Mouse (Mus musculus) telencephalon, adult 2 months (tissue): ENCODE results near the gene Slc16a8.
"Not testable (repeated sequence)": the region's sequence is repeated elsewhere in the genome, so short reads cannot be mapped to it uniquely, and the experiment has no call there.

Experiments used
- DNase-seq: peaks from one replicate; pipeline ENCODE4 v3.0.0-alpha.2; 2011; ENCODE audit warnings: low read depth, low spot score

The Slc16a8 gene

DNA sequence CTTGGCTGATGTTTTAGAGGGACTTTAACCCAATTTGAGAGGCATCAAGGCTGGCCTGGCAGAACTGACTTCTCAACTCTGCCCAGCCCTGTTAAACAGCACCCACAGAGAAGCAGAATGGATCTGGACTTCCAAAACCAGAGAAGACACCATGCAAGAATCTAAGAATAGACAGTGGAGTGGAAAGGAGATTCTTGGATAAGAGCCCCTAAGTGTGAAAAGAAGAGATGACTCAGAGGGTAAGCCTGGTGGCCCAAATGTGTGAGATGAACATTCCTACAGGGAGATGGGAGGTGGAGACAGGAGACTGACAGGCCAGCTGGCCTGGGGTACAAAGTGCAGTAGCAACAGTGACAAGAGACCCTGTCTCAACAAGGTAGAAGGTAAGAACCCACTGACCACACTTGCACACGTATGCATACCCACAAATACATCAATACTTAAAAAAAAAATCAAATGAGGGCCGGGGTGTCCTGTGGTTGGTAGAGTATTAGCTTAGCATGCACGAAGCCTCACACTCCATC, 8.3 kb upstream of the Slc16a8 start:
- no peak for DNase-seq

- DNase-seq, result no peak
These were observed 7.8 kb upstream of the Slc16a8 start for GRCm38 (mm10) chr15:79262375-79262774.

DNA sequence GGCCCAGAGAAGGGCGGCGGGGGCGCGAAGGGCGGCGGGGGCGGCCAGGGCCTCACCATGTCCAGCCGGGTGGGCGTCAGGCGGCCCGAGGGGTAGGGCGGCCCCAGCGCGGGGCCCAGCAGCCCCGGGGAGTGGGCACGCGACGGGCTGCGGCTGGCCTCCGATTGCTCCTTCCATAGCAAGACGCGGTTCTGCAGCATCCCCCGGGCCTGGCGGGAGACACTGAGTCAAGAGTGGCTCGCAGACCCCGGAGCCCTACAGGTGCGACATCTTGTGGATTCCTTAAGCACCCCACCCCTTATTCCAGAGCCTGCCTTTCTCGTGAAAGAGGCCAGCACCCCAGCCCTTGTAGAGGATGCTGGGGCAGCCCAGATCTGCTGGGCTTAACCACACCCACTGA, 7.2 kb upstream of the Slc16a8 start:
- no peak for DNase-seq

GRCm38 (mm10) chr15:79261095-79261725, 6.6 kb upstream of the Slc16a8 start:
- no peak for DNase-seq

- no peak for DNase-seq
These were observed 4.0 kb upstream of the Slc16a8 start for GRCm38 (mm10) chr15:79258521-79258920.

DNA sequence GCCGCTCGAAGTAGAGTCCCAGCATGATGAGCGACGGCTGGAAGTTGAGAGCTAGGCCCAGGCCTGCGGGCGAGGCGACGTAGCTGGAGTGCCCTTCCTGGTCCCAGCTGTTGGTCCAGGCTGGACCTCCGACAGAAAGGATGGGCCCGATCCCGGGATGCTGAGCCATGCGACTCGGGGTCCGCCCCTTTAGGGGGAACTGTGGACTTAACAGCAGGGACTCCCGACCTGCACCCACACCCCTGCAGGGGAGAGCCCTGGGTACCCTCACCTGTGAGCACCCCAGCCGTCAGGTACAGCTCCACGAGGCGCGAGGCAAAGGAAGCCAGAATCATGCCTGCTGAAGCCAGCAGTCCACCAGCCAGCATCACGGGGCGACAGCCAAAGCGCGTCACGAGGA, 2.0 kb downstream of the Slc16a8 start:
- no peak for DNase-seq

DNA sequence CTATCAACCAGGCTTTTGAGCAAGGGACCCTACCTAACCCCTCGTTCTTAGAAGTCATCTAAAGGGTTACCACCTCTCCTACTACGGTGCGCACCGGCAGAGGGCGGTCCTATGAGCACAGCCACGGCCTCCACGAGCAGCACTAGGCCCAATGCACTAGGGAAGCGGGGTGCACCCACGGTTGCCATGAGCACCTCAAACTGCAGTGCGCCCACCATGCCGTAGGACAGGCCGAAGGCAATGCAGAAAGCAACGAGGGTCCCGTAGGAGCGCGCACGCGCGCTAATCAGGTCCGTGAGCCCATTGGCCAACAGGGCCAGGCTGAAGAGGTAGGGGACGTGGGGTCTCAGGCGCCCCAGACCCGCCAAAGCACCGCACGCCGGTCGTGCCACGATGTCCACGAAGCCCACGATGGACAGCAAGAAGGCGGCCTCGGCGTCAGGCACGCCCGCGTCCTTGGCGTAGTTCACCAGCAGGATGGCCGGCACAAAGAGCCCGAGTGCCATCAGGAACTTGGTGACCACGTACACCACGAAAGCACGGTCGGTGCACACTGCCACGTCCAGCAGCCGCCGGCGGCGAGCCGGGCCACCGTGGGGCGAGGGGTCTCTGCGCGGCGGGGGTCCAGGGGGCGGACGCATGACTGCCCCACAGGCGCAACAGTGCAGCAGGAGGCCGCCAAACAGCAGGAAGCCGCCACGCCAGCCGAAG, 2.6 kb downstream of the Slc16a8 start:
- no peak for DNase-seq

DNA sequence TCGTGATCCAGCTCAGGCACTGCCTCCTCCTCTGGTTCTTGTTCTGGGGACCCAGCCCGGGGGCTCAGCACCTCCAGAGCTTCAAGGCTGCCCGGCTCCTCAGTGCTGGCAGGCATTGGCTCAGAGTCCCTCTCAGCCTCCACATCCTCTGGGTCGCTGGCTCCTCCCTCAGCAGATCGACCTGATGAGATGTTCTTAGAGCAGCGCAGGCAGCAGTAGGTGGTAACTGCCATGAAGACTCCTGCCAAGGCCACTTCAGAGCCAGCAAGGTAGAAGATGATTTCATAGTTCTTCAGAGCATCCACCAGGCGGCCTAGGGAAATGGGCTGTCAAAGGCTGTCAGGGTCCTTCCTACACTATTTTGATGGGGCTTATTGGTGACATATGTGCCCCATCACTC, 3.4 kb downstream of the Slc16a8 start:
- DNase-seq, result no peak

DNA sequence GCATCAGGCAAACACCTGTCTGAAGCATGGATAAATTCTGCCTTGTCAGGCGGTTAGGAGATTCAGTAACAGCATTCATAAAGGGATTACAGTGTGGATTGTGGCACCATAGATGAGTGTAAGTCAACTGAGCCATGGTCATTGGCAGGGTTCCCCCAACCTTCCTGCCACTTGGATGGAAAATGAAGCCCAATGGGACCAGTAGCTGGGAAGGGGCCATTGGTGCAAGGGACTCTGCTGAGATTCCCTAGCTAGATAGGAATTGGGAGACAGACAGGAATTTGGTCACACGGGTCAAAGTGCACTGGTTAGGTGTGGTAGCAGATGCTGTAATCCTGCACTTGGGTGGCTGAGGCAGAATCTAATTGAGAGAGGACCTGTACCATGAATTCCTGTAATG, 4.3 kb downstream of the Slc16a8 start:
- DNase-seq, result no peak

- DNase-seq, result no peak
These were observed 9.2 kb downstream of the Slc16a8 start for GRCm38 (mm10) chr15:79245321-79245720.

- DNase-seq, result no peak
These were observed 10.3 kb downstream of the Slc16a8 start for GRCm38 (mm10) chr15:79244071-79244893.

DNA sequence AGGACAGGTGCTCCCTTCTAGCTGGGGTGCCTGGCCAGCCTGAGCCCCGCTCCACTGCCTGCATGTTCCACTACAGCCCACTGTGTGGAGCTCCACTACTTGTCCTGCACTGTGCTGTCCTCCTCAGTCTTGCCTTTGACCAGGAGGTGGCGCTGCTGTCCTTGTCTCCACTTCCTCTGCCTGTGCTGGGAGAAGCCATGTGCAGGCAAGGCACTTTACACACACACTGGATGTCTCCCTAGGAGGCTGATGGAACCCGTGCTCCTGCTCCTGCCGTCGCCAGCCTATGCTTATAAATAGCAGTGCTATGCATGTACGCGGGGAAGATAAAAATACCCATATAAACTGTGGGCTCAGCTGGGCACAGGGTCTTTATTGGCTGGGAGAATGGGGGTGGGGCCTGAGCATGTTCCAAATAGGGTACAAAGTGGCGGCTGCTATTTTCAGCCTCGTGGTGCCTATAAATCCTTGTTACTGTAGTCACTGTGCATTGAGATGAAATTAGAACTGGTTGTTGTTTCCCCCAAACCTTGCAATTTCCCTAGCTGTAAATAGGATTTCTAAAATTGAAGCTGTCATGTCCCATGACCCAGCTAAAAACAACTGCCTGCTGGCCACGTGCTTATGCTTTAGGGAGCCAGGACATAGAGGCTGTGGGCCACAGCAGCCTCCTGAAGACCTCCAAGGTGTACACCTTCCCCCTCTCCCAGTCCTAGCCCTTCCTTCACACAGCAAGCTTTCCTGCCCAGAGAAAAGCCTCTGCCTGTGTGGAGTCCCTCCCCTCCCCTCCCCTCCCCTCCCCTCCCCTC, 11.1 kb downstream of the Slc16a8 start:
- DNase-seq, result peak; percentile 98

GRCm38 (mm10) chr15:79242574-79243233, 11.9 kb downstream of the Slc16a8 start:
- no peak for DNase-seq

DNA sequence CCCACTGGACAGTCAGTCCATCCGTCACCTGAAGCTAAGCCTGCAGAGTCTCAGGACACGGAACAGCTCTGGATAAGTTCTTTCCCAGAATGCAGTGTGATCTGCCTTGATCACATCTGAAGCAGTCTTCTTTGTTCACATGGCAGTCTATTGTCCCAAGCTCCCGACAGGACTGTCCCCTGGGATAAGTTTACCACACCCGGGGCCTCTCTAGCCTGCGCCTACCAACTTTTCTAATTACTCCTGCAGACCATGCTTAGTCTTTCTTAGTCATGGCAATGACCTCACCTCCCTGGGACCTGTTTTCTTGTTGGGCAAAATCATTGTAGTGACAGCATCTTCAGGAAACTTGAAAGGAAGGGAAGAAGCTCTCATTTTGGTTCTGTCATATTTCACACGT, 16.5 kb downstream of the Slc16a8 start:
- no peak for DNase-seq

DNA sequence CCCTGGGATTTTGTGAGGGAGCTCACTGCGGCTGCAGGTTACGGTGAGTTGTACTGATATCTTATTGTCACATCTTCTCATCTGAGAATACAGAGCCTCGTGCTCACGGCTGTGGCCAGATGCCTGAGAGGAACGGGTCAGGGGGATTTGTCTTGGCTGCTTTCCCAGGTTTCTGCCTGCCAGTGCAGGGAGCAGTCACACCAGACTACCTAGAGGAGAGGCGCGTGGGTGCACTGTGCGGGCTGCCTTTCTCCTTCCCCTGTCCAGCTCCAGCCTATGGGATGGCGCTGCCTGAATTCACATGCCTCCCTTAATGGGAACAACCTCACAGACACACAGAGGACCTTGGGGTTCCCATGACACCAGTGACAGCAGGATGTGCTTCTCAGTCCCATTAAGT, 19.3 kb downstream of the Slc16a8 start:
- DNase-seq, result no peak

GRCm38 (mm10) chr15:79229058-79229821, 25.3 kb downstream of the Slc16a8 start, which contains the start of the genes Pick1 and Gm49486:
Pick1 (plus strand) TSS chr15:79229173.
Gm49486 (plus strand) TSS chr15:79229391.
- DNase-seq, result peak; percentile 81

GRCm38 (mm10) chr15:79225780-79226179, 28.8 kb downstream of the Slc16a8 start:
- DNase-seq, result not testable (repeated sequence)

- DNase-seq, result peak; percentile 55
These were observed 29.9 kb downstream of the Slc16a8 start for GRCm38 (mm10) chr15:79224685-79225084.

DNA sequence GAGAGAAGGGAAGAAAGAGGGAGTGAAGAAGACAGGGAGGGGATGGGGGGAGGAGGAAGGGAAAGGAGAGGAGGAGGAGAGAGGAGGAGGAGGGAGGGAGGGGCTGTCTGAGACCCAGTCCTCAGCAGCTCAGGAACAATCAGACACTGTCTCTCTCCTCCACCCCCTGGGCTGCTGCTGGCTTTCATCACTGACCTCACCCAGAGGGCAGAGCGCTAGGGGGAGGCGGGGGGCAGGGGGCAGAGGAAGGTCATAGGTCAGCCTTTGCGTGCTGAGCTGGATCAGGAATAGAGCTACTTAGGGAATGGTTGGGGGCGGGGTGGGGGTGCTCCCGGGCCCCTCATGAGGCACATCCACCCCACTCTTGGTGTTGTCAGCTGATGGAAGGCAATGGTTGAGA, 30.9 kb downstream of the Slc16a8 start:
- no peak for DNase-seq

DNA sequence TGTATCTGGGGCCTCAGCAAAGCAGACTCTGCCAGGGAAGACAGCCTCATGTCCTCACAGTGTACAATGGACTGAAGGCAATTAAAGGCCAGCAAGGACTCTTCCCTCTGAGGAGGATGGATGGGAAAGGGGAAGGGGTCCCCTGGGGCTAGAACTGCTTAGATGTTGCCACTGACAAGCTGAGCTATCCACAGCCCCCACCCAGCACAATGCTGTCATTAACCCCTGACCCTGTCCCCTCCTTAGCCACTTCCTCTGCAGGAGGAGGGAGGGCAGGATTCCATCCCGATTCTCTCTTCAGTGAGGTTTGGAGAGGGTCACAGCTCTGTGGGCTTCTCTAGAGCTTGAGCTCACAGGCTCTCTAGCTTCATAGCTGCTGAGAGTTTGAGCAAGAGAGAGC, 35.0 kb downstream of the Slc16a8 start:
- no peak for DNase-seq
